Mouse (Mus musculus) yolk sac, embryonic 10.5 days (tissue): Measurements from ENCODE around the gene Chmp4b.

Experiments used
- DNase-seq: peaks from one replicate; pipeline ENCODE4 v3.0.0-alpha.2; 2017; ENCODE audit warnings: low spot score

The Chmp4b gene

DNA sequence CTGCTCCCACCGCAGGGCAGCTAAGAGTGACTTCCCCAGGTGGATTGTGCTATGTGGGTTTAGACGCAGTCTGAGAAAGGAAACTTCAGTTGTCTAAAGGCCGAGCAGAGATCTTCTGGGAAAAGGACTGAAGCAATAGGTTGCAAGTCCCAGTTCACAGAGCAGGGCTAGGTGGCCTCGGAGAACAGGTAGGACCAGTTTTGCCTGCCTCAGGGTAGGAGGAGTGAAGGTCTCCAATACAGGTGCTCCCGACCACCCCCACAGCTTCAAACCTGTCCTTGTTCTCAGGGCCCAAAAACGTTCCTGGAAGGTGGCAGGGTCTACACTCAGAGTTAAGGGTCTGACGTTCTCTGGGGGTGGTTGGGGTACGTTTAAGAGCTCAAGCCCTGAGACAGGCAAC is at the start of gene Chmp4b:
Chmp4b (plus strand) TSS at position 343 of the 400 bp plus-strand sequence.
- DNase-seq, result peak; percentile 24

DNA sequence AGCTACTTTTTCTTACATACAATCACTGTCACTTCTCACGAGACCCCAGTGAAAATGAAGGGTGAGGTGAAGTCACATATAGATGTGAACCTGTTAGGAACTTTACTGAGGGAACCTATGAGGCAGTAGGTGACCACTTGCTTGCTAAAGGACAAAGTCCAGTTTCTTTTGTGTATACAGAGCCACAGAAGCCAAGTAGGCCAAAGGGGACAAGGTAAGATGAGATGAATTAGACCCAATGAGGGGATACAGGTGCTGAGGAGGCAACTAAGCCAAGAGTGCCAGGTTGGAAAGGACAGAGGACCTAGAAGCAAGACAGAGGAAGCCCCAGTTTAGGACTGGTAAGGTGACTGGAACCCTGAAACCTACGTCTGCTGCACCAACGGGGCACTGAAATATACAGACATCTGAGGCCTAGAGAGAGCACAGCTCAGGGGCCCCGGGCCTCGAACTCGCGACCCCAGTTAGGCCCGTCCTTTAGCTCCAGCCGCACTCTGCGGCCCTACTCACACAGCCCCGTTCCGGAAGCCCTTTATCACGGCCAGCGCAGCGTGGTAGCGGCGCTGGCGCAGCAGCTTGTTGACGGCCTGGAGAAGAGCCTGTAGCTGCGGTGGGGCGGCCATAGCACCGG is 48.4 kb upstream of the Chmp4b start:
- DNase-seq, result no peak

DNA sequence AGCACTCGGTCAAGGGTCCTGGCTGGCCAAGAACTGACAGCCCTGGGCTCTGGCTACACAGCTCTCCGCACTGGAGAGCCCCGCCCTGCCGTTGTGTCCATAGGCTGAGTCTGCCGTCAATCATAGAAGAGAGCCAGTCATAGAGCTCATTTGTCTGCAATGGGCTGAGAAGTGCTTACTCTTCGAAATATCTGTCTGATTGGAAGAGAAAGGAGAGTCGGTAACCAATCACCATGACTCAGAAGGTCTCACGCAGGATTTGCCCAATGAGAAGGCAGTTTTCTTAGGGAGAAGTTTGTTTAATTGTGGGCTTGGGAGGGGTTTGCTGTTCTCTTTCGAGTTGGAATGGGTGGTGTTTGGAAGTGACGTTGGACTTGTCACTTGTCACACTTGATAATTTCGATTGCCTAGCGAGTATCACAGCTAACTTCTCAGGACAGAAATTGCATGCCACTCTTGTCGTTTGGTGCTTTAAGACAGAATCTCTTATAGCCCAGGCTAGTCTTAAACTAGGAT is 47.8 kb upstream of the Chmp4b start, which contains the start of gene Pxmp4:
Pxmp4 (minus strand) TSS at position 71 of the 516 bp plus-strand sequence.
- DNase-seq, result peak; percentile 99

DNA sequence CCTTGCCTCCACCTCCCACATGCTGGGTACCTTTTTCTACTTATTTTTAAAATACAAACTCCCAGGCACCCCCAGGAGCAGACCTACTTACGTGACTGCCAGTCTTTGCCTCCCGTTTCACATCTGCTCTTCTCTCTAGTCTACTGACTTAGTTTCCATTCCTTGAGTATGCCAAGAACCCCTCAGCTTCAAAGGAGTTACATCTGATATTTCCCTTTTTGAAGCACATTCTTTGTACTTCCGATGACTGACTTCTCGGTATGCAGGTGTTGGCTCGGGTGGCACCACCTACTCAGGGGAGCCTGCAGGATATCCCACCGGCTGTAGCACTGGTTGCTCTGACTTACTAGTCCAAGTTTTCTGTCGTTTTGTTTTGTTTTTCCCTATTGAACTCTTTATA is 47.3 kb upstream of the Chmp4b start:
- no peak for DNase-seq

DNA sequence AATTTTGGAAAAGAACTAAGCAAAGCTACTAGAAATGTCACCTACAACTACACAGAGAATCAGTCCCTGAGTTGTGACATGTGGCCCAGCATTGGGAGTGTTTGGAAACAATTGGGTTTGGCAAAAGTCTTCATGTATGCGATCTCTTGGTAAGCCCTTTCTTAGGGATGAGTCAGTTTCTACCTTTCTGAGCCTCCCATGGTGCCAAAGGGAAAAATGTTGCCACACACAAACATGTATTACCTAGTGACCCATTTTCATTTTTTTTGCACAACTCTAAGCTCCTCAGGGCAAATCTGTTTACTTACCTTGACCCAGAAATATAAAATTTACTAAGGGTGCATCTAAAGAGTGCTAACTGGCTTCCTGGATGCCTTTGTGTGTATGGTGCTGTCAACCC is 44.5 kb upstream of the Chmp4b start:
- no peak for DNase-seq

DNA sequence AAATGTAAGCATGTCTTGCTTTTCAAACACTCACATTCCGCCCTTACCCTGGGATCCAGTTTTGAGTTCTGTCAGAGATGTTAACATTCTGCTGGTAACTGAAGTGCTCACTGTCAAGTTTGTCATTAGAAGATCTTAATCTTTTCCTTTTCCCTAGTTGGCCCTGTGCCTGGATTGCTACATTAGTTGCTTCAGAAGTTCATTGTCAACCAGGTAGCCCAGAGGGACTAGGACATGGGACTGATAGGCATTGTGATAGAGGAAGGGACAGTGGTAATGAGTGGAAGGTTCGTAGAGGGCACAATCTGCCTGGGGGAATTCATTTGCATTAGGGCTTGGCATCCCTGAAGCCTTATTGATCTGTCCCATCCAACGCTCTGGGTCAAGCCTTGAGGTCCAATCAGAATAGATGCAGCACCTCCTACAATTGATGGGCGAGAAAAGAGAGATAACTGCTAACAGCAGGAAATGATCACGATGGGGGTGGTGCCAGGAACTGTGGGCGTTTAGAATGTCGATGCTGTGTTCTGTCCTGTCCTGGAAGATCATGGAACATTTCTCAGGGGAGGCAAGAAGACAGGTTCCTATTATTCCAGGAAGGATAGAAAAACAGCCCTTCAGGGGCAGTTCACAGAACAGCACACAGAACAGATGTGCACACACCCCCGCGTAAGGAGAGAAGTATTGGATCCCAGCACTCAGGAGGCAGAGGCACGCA is 42.3 kb upstream of the Chmp4b start:
- DNase-seq, result no peak

DNA sequence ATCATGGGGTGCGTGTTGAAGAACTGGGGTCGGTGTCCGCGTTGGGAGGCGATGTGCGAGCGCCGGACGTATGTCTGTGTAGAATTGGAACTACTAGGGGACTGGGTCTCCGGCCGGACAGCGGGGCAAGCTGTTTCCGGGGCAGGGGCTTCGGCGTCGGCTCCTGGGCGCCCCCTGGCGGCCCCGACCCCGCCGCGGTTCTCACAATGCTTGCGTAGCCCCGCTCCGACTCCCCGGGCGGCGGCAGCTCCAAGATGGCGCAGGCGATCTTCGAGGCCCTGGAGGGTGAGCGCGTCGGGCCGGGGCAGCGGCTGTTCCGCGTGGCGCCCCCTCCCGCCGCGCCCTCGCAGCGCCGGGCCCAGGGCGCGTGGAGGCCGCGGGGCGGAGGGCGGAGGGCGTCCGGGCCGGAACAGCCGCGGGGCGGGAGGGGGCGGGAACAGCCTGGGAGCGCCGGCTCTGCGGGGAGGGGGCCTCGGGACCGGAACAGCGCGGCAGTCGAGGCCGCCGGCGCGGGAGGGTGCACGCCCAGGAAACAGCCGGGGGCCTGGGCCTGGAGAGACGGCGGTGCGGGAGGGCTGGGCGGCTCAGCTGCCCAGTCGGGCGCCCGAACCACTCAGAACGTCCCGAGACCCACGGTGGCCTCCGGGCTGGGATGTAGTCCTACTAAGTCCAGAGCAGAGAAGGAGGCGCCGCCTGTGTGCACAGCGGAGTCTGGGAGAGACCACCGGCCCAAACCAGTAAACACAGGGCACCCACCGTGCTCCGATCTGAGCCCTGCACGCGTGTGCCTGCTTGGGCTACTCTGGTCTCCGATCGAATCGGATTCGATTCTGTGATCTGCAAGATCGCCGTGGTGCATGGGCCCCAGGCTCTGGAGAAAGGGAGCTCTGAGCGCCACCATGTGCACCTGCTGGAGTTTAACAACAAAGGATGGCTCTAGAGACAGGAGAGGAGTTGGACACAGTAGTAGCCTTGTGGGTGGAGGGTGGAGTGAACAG is 38.1 kb upstream of the Chmp4b start, which contains the start of the genes Zfp341 and 4930519P11Rik:
Zfp341 (plus strand) TSS at position 180 of the 998 bp plus-strand sequence.
4930519P11Rik (minus strand) TSS at position 320 of the 998 bp plus-strand sequence.
- DNase-seq, result peak; percentile 92

DNA sequence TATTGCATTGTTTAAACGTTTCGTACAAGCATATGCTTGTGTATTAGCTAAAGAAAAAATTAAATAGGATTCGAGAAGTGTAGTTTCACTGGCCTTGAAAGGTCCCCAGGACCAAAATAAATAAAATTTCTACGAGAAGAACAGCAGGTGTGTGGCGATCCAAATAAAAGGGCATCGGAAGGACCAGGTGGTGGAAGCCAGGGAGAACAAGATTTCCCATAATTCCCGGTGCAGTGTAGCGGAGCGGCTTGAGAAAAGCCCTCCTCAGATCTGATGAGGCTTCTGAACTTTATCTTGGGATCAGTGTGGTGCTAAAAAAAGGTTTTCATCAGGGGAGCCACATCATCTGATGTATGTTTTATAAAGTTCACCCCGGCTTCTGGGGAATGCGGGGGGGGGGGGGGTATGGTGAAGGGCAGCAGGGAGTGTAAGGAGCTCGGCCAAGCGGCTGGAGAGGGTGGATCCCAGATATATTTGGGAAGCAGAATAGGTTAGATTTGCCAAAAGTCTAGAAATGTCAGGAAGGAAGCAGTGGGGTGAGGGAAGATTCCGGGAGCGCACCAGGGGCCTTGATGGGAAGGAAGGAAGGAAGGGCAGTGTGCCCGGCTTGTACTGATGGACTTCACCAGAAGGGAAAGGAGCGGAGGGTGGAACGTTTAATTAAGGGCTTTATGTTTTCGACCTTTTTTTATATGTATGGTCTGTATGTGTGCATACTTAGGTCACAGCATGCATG is 36.5 kb upstream of the Chmp4b start:
- DNase-seq, result no peak

DNA sequence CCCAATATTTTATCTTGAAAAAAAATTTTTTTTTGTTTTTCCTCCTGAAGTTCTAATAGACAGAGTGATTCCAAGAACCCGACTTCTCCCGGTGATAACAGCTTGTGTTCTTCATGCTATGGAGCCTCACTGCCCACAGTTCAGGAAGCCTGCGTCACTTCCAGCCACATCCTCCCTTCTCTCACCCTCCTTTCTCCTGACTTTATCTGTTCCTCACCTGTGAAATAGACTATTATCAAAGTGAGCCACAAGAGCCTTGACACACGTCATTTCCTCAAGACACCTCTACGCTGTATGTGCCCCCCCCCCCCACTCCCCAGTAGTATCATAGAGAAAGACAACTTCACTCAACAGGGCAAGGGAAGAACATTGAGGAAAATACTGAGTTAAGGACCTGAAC is 35.8 kb upstream of the Chmp4b start:
- DNase-seq, result no peak

DNA sequence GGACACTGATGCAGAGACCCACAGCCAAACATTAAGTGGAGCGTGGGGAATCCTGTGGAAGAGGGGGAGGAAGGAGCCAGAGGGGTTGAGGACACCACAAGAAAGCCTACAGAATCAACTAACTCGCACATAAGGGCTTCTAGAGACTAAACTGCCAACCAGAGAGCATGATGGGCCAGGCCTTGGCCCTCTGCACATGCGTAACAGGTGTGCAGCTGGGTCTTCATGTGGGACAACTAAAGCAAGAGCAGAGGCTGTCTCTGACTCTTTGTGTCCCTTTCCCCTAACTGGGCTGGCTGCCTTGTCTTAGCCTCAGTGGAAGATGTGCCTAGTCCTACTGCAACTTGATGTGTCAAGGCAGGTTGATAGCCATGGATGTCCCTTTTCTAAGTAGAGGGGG is 34.4 kb upstream of the Chmp4b start:
- DNase-seq, result no peak

DNA sequence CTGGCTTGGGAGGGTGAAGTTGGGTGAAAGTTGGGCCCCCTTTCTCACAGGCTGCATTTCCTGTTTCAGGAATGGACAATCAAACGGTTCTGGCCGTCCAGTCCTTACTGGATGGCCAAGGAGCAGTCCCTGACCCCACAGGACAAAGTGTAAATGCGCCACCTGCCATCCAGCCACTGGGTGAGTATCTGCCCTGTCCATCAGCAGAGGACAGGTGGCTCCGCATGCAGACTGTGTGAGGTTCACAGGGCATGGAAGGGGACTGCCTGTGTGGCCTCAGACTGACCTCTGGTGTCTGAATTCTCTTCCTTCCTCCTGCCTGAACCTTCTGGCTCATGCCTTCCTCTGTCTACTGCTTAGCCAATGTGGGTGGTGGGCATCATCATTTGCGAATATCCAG is 29.8 kb upstream of the Chmp4b start:
- no peak for DNase-seq

DNA sequence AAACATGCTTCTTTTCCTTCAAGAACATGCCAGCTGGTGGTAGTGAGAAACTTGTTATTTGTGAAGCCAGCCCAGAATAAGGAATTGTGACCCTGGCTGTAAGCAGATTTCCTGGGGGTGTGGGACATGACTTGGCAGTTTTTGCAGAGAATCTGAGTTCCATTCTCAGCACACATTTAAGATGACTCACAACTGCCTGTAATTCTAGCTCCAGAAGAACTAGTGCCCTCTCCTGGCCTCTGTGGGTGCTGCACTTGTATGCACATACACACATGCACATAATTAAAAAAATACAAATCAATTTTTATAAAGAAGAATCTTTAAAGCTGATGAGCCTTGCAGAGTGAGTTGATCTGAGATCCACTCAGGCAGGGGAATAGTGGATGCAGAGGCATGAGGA is 27.4 kb upstream of the Chmp4b start:
- DNase-seq, result no peak

DNA sequence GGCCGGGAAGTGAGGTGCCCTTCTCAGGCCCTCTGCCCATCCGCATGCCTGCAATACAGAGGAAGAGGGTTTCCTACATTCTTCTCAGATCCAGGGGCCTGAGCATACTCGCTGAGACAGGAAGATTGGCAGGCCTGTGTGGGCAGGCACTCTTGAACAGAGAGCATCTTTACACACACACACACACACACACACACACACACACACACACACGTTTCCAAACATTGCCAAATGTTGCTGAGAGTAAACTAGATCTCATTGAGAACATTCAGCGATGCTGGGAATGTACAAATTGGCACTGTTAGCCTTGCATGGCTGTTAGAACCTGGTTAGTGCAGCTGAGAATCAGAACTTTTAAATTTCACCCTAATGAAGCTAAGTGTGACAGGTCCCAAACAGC is 21.0 kb upstream of the Chmp4b start:
- no peak for DNase-seq

DNA sequence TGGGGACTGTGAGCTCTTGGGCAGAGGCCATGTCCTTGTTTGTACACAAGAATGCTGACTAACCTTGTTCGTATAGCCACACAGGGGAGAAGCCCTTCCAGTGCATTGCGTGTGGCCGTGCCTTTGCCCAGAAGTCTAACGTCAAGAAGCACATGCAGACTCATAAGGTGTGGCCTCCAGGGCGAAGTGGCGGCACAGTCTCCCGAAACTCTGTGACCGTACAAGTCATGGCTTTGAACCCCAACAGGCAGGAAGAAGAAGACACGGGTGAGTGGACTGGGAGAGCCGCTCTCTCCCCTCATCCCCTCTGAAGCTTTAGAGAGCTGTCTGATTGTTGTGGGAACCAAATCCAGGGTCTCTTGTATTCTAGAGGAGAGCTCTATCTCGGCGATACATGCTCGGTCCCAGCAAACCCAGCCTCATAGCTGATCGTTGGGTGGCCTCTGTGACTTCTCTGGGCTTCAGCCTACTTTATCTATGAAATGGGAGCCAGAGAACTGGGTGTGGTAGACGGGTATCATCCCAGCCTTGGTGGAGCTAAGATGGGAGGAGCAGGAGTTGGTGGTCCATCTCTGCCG is 19.2 kb upstream of the Chmp4b start:
- peak; percentile 18 for DNase-seq

DNA sequence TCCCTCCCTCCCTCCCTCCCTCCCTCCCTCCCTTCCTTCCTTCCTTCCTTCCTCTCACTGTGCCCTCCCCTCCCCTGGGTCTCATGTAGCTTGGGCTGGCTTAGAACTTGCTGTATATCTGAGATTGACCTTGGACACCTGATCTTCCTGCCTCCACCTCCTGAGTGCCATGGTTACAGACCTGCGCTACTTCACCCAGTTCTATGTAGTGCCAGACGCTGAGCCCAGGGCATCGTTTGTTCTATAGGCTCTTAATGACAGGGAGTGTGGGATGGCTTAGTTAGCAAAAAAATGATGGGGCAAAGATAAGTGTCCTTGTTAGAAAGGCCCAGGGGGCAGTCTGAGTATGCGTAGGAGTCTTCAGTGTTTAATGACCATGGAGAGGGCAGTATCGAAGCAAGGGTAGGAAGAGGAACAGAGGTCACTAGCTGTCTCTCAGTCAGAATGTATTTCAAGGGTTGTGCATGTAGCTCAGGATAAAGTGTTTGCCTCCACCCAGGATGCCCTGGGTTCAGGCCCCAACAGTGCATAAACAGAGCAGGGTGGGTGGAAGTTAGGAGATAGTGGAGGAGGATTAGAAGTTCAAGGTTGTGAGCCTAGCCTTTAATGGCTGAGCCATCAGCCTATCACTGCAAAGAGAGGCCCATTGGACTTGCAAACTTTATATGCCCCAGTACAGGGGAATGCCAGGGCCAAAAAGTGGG is 18.3 kb upstream of the Chmp4b start:
- no peak for DNase-seq

DNA sequence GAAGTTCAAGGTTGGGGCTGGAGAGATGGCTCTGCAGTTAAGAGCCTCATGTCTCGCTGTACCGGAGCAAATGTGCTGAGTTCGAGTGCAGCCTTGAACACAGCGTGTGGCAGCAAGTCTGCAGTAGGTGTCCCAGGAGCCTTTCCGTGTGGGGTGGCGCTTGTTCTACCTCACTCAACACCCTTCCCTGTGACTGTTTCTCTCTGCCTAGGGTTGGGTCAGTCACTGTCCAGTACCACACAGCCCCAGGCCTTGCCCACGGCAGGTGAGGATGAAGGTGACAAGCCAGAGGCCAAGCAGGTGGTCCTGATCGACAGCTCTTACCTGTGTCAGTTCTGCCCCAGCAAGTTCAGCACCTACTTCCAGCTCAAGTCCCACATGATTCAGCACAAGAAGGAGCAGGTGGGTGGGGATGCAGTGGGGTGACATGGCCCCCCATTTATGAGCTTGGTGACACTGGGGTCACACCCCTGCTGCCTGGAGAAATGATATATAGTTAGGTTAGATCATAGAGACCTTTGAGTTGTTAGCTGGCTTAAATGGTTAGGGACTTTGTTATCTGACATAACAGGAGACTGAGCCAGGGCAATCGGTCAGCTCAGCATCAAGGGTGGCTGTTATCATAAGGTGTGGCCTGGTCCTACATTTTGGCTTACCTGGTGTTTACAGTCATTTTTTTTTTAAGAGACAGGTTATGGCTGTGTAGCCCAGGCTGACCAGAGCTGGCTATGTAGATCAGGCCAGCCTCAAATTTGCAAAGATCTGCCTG is 17.4 kb upstream of the Chmp4b start:
- peak; percentile 19 for DNase-seq

DNA sequence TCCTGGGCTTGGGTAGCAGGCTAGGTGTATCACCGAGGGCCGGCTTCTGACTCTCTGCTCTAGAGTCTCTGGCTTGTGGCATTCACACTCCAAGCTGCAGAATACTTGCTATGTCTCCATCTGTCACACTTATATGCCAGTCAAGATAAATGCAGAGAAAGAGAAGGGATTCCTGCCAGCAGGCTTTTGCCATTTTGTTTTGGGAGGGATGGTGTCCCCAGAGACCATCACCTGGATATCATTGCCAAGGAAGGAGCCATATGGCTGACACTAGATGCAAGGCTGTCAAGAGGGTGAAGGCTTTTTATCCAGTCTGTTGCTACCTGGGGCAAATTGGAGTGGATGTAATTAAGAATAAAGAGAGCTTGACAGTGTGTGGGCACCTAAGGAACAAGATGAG is 15.7 kb upstream of the Chmp4b start:
- no peak for DNase-seq

DNA sequence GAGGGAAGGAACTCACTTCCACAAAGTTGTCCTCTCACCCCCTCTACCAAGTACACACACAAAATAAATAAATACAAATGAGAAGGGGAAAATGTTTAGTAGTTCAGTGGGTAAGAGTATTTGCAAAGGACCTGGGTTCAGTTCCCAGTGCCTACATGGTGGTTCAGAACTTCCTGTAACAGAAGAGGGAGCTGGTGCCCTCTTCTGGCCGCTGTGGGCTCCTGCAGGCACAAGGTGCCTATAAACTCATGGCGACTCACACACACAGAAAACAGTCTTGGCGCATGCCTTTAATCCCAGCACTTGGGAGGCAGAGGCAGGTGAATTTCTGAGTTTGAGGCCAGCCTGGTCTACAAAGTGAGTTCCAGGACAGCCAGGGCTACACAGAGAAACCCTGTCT is 13.0 kb upstream of the Chmp4b start:
- no peak for DNase-seq

DNA sequence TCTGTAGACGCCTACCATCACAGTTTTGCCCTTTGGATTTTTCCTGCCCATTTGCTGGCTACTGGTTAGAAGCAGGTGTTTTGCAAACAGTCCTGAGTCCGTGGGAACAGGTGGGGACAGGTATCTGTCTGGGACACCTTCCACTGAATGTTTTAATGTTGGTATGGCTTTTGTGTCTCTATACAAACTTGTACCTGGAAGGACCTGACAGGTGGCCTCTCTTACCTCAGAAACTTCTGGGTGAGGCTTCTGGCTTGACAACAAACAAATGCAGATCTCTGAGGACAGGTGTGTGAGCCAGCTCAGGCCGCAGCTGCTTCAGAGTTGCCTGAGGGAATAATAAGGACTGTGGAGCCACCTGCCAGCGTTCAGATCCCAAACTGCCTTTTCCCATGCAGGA is 12.4 kb upstream of the Chmp4b start:
- no peak for DNase-seq

DNA sequence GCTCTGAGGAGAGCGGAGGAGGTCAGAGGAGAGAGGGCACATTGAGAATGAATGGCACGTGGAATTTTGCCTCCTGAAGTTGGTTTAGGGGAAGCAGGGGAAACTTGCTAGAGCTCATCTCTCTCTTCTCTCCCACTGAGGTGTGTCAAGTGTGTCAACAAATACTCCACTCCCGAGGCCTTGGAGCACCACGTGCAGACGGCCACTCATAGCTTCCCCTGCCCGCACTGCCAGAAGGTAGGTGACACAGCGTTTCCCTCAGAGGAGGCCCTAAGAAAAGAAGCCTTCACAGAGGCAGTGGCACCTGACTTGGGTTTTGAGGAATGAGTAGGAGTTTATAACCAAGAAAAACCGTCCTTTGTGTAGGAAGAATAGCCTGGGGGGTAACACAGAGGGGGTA is 10.3 kb upstream of the Chmp4b start:
- DNase-seq, result no peak
